Mouse (Mus musculus) erythroid progenitor cell, adult 5-6 weeks (primary cell): ENCODE data around the gene Pomgnt1. TPM values are rescaled to one million over a fixed set of nuclear protein-coding genes. Genes with fewer than 3 reads are reported as not detected.

Source experiments
- total RNA-seq, 2 experiments: library from RNA; stranded (forward) in 1 of 2; stranded (reverse) in 1 of 2; fragments of 150-400 nt in 1 of 2; fragments of 186-747, 209-891 nt in 1 of 2; gene quantifications; 2 replicates each; pipeline versions ENCODE4 v1.2.3 to v1.2.4; 2015 to 2017; ENCODE audit warnings: low replicate concordance in 2 of 2

Gene Pomgnt1
- total RNA-seq, 2 experiments from 2014 or later, result 2.6 TPM; not detected in 1

Other genes starting within 250 kb of the Pomgnt1 start
- not detected in 2 replicates for gene Kncn, start 239.4 kb upstream of the Pomgnt1 start, total RNA-seq (2015; ENCODE audit: low replicate concordance)
- not detected in 2 replicates for gene Kncn, start 239.4 kb upstream of the Pomgnt1 start, total RNA-seq (2017; ENCODE audit: low replicate concordance)
- not detected in 2 replicates for gene 6430628N08Rik, start 233.2 kb upstream of the Pomgnt1 start, total RNA-seq (2015; ENCODE audit: low replicate concordance)
- not detected in 2 replicates for gene 6430628N08Rik, start 233.2 kb upstream of the Pomgnt1 start, total RNA-seq (2017; ENCODE audit: low replicate concordance)
- not detected in 2 replicates for gene Dmbx1, start 183.9 kb upstream of the Pomgnt1 start, total RNA-seq (2015; ENCODE audit: low replicate concordance)
- gene Dmbx1, start 183.9 kb upstream of the Pomgnt1 start, total RNA-seq (2017; ENCODE audit: low replicate concordance), result not detected in 2 replicates
- 0.84 TPM in 1 of 2 replicates, not detected in the other for gene Faah, start 105.9 kb upstream of the Pomgnt1 start, total RNA-seq (2015; ENCODE audit: low replicate concordance)
- 0.64 TPM in 1 of 2 replicates, not detected in the other for gene Faah, start 105.9 kb upstream of the Pomgnt1 start, total RNA-seq (2017; ENCODE audit: low replicate concordance)
- gene Nsun4, start 70.0 kb upstream of the Pomgnt1 start, total RNA-seq (2015; ENCODE audit: low replicate concordance), result 0.84 and 3.6 TPM in 2 replicates
- gene Nsun4, start 70.0 kb upstream of the Pomgnt1 start, total RNA-seq (2017; ENCODE audit: low replicate concordance), result 1.4 and 2.1 TPM in 2 replicates
- gene Uqcrh, start 48.8 kb upstream of the Pomgnt1 start, total RNA-seq (2015; ENCODE audit: low replicate concordance), result 302 and 380 TPM in 2 replicates
- 113 and 237 TPM in 2 replicates for gene Uqcrh, start 48.8 kb upstream of the Pomgnt1 start, total RNA-seq (2017; ENCODE audit: low replicate concordance)
- gene Lrrc41, start 48.6 kb upstream of the Pomgnt1 start, total RNA-seq (2015; ENCODE audit: low replicate concordance), result 8.3 and 9.2 TPM in 2 replicates
- gene Lrrc41, start 48.6 kb upstream of the Pomgnt1 start, total RNA-seq (2017; ENCODE audit: low replicate concordance), result 5.4 and 11.9 TPM in 2 replicates
- 40.2 and 41.8 TPM in 2 replicates for gene Rad54l, start 150 bp upstream of the Pomgnt1 start, total RNA-seq (2015; ENCODE audit: low replicate concordance)
- 25.8 and 51.3 TPM in 2 replicates for gene Rad54l, start 150 bp upstream of the Pomgnt1 start, total RNA-seq (2017; ENCODE audit: low replicate concordance)
- gene Lurap1, start 27.5 kb downstream of the Pomgnt1 start, total RNA-seq (2015; ENCODE audit: low replicate concordance), result not detected in 2 replicates
- not detected in 2 replicates for gene Lurap1, start 27.5 kb downstream of the Pomgnt1 start, total RNA-seq (2017; ENCODE audit: low replicate concordance)
- not detected in 2 replicates for gene Tspan1, start 43.8 kb downstream of the Pomgnt1 start, total RNA-seq (2015; ENCODE audit: low replicate concordance)
- gene Tspan1, start 43.8 kb downstream of the Pomgnt1 start, total RNA-seq (2017; ENCODE audit: low replicate concordance), result not detected in 2 replicates
- not detected in 2 replicates for gene 1700042G07Rik, start 49.5 kb downstream of the Pomgnt1 start, total RNA-seq (2015; ENCODE audit: low replicate concordance)
- gene 1700042G07Rik, start 49.5 kb downstream of the Pomgnt1 start, total RNA-seq (2017; ENCODE audit: low replicate concordance), result not detected in 2 replicates
- gene Gm49337, start 49.5 kb downstream of the Pomgnt1 start, total RNA-seq (2015; ENCODE audit: low replicate concordance), result not detected in 2 replicates
- gene Gm49337, start 49.5 kb downstream of the Pomgnt1 start, total RNA-seq (2017; ENCODE audit: low replicate concordance), result 1.7 TPM in 1 of 2 replicates, not detected in the other
- 1.8 and 2.1 TPM in 2 replicates for gene Pik3r3, start 97.8 kb downstream of the Pomgnt1 start, total RNA-seq (2015; ENCODE audit: low replicate concordance)
- gene Pik3r3, start 97.8 kb downstream of the Pomgnt1 start, total RNA-seq (2017; ENCODE audit: low replicate concordance), result 0.26 and 5.7 TPM in 2 replicates